Mouse (Mus musculus) kidney, adult 2 months (tissue): ENCODE results near the gene Lsamp. TPM values are rescaled to one million over a fixed set of nuclear protein-coding genes. Genes with fewer than 3 reads are reported as not detected.

Source experiments
- DNase-seq: peaks from one replicate; pipeline ENCODE4 v3.0.0; 2021
- H3K27ac ChIP-seq: fragments of 200-500 bp; 2 replicates; pipeline ENCODE4 v1.5.1; 2012; ENCODE audit warnings: low read depth, low read length, control low read depth, inconsistent platforms; ENCODE audit not compliant: insufficient read depth
- H3K27me3 ChIP-seq: fragments of 200-500 bp; replicated peaks from 2 replicates; pipeline ENCODE4 v1.6.1; 2012; ENCODE audit warnings: mild to moderate bottlenecking, moderate library complexity, low read length, inconsistent platforms; ENCODE audit not compliant: control insufficient read depth, insufficient read depth
- H3K36me3 ChIP-seq: fragments of 200-500 bp; 2 replicates; pipeline ENCODE4 v1.6.1; 2012; ENCODE audit warnings: mild to moderate bottlenecking, moderate library complexity, low read length, inconsistent platforms; ENCODE audit not compliant: control insufficient read depth, insufficient read depth
- H3K4me1 ChIP-seq: fragments of 200-500 bp; 2 replicates; pipeline ENCODE4 v1.6.1; 2011; ENCODE audit warnings: low read length; ENCODE audit not compliant: control insufficient read depth, insufficient read depth
- H3K4me3 ChIP-seq: fragments of 200-500 bp; 2 replicates; pipeline ENCODE4 v1.5.1; 2011; ENCODE audit warnings: mild to moderate bottlenecking, low read depth, low read length, control low read depth; ENCODE audit not compliant: insufficient read depth
- CTCF ChIP-seq: fragments of 200-500 bp; conservative IDR thresholded peaks from 2 replicates; pipeline ENCODE4 v1.5.1; 2011; ENCODE audit warnings: low read depth, mild to moderate bottlenecking, control low read depth, low read length, moderate library complexity, mixed read lengths; ENCODE audit not compliant: insufficient read depth, insufficient read length
- POLR2A ChIP-seq: fragments of 200-500 bp; IDR thresholded peaks from one replicate; pipeline ENCODE4 v1.6.1; 2011; ENCODE audit warnings: low read depth, low read length, control low read depth
- WGBS: fragments of 180-500 bp; shearing (Covaris S2); methylation state at CpG from one replicate; pipeline ENCODE4 v1.1.7; 2018; 5-methylcytosine and 5-hydroxymethylcytosine counted together
- polyA plus RNA-seq: library from polyadenylated mRNA; depleted of rRNA; stranded (reverse); fragments of >200 nt; gene quantifications from 2 replicates; pipeline ENCODE4 v1.2.3, GENCODE M21; 2012

The Lsamp gene
- polyA plus RNA-seq, 1 experiment = 0.38 TPM

- Histone ChIP-seq H3K4me3 (no peak overlapping the region), H3K27me3 (no peaks in the 10 kb centered on the region), H3K36me3 (no peaks in the 10 kb centered on the region), H3K4me1 (no peaks in the 10 kb centered on the region), H3K27ac (no peak overlapping the region)
- DNase-seq = no peak
- 79% methylated on average over 5 of the region's 5 CpGs for WGBS
- no peak for TF ChIP-seq POLR2A
Measured at GRCm38 (mm10) chr16:41588675-41589301, 1604.6 kb downstream of the Lsamp start.

GRCm38 (mm10) chr16:41612229-41612628 is 1628.1 kb downstream of the Lsamp start:
- H3K4me3 ChIP-seq = no peak overlapping the region
- no peak overlapping the region for H3K27ac ChIP-seq
- WGBS = 59% methylated on average over 1 of the region's 1 CpGs
- H3K4me1 ChIP-seq = no peaks in the 10 kb centered on the region
- TF ChIP-seq CTCF (no peak), POLR2A (no peak)
- no peaks in the 10 kb centered on the region for H3K27me3 ChIP-seq
- no peaks in the 10 kb centered on the region for H3K36me3 ChIP-seq
- DNase-seq = no peak

GRCm38 (mm10) chr16:41623871-41624270 is 1639.7 kb downstream of the Lsamp start:
- H3K27me3 ChIP-seq = no peaks in the 10 kb centered on the region
- no peaks in the 10 kb centered on the region for H3K36me3 ChIP-seq
- H3K27ac ChIP-seq = no peak overlapping the region
- TF ChIP-seq CTCF = no peak
- TF ChIP-seq POLR2A = no peak
- no peak overlapping the region for H3K4me3 ChIP-seq
- no peak for DNase-seq
- H3K4me1 ChIP-seq = no peaks in the 10 kb centered on the region
- WGBS = 80% methylated on average over 1 of the region's 1 CpGs

- no peak overlapping the region for H3K4me3 ChIP-seq
- no peak overlapping the region for H3K27ac ChIP-seq
- H3K36me3 ChIP-seq = no peaks in the 10 kb centered on the region
- TF ChIP-seq POLR2A (no peak), CTCF (no peak)
- H3K4me1 ChIP-seq = no peaks in the 10 kb centered on the region
- 52% methylated on average over 2 of the region's 2 CpGs for WGBS
- H3K27me3 ChIP-seq = no peaks in the 10 kb centered on the region
- DNase-seq = no peak
Measured at GRCm38 (mm10) chr16:41633898-41634297, 1649.7 kb downstream of the Lsamp start.

GRCm38 (mm10) chr16:41640876-41641275 is 1656.7 kb downstream of the Lsamp start:
- 73% methylated on average over 2 of the region's 2 CpGs for WGBS
- H3K36me3 ChIP-seq = no peaks in the 10 kb centered on the region
- H3K4me3 ChIP-seq = no peak overlapping the region
- no peak for DNase-seq
- no peak for TF ChIP-seq POLR2A
- H3K4me1 ChIP-seq = no peaks in the 10 kb centered on the region
- H3K27ac ChIP-seq = no peak overlapping the region
- H3K27me3 ChIP-seq = no peaks in the 10 kb centered on the region

GRCm38 (mm10) chr16:41653261-41653660 is 1669.1 kb downstream of the Lsamp start:
- WGBS = 81% methylated on average over 2 of the region's 2 CpGs
- no peaks in the 10 kb centered on the region for H3K4me1 ChIP-seq
- H3K36me3 ChIP-seq = no peaks in the 10 kb centered on the region
- H3K27ac ChIP-seq = no peak overlapping the region
- DNase-seq = no peak
- no peak for TF ChIP-seq CTCF
- TF ChIP-seq POLR2A = no peak
- no peak overlapping the region for H3K4me3 ChIP-seq
- no peaks in the 10 kb centered on the region for H3K27me3 ChIP-seq

- no peak overlapping the region for H3K27ac ChIP-seq
- TF ChIP-seq POLR2A = no peak
- TF ChIP-seq CTCF = no peak
- no peak for DNase-seq
- H3K36me3 ChIP-seq = no peaks in the 10 kb centered on the region
- H3K4me1 ChIP-seq = no peaks in the 10 kb centered on the region
- WGBS = 72% methylated on average over 2 of the region's 2 CpGs
- no peaks in the 10 kb centered on the region; the same call in 1 of the 2 replicates for H3K27me3 ChIP-seq
- no peak overlapping the region for H3K4me3 ChIP-seq
Measured at GRCm38 (mm10) chr16:41674316-41675038, 1690.3 kb downstream of the Lsamp start.

- H3K27ac ChIP-seq = no peak overlapping the region
- no peak overlapping the region for H3K4me3 ChIP-seq
Measured at GRCm38 (mm10) chr16:41675774-41676173, 1691.6 kb downstream of the Lsamp start.

More at GRCm38 (mm10) chr16:41675774-41676173, 1691.6 kb downstream of the Lsamp start:
- Histone ChIP-seq H3K27me3 (no peaks in the 10 kb centered on the region; the same call in 1 of the 2 replicates), H3K36me3 (no peaks in the 10 kb centered on the region), H3K4me1 (no peaks in the 10 kb centered on the region)
- TF ChIP-seq POLR2A (no peak), CTCF (no peak)
- DNase-seq = no peak
- 81% methylated on average over 3 of the region's 3 CpGs for WGBS
